Mouse (Mus musculus): ENCODE measurements around the gene Cd44. TPM values are rescaled to one million over a fixed set of nuclear protein-coding genes. Genes with fewer than 3 reads are reported as not detected.

Gene Cd44
- 1.3 and 2.0 TPM in 2 replicates for polyA plus RNA-seq (2015; fragmentation: Nextera tagmentation; extraction: Ambion mirVana)

- no peaks in the 10 kb centered on the region for H3K9me3 ChIP-seq (ENCODE audit: control insufficient read depth, low read length)
- H3K9ac ChIP-seq (replicated peaks; ENCODE audit: low read depth, low read length), result peak within 1 kb of the TSS; percentile 32; the same call in 1 of the 2 replicates
- H3K4me3 ChIP-seq (replicated peaks; ENCODE audit: low read length), result peak within 1 kb of the TSS; percentile 33
- WGBS, result under 1% methylated on average over 28 of the region's 29 CpGs
- H3K4me2 ChIP-seq (ENCODE audit: low read length), result peak within 1 kb of the TSS; percentile 68
- ATAC-seq, result peak; percentile 69
- H3K4me1 ChIP-seq (replicated peaks; ENCODE audit: control insufficient read depth, insufficient read depth, low read length), result peaks cover 9% of the 10 kb centered on the region
- peaks cover 2% of the 10 kb centered on the region; the same call in 1 of the 2 replicates for H3K27me3 ChIP-seq (replicated peaks; ENCODE audit: control insufficient read depth, insufficient read depth, low read length)
- H3K36me3 ChIP-seq (ENCODE audit: control insufficient read depth, insufficient read depth), result no peaks in the 10 kb centered on the region
- H3K27ac ChIP-seq (ENCODE audit: low read length), result no peak within 1 kb of the TSS
Measured at GRCm38 (mm10) chr2:102900875-102901827, at the start of gene Cd44. TSS of gene Cd44 (minus strand) at chr2:102901665.

DNA sequence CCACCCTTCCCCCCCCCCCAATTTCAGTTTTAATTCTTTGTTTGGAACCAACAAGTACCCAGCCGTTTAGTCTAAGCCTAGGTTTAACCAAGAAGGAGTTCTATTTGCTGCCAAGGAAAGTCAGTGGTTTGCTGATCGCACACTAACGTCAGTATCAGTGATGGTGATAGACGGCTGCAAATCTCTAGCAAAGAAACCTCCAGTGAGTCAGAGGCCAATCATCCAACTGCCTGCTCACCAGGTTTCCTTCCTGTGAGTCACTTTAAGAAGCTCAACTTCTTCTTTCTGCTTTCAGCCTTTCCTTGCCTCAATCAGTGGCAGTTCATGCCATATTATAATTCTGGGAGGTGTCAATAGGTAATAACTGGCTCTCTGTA is 47.0 kb upstream of the Cd44 start:
- Histone ChIP-seq H3K4me1 (replicated peaks; ENCODE audit: control insufficient read depth, insufficient read depth, low read length) (peaks cover 8% of the 10 kb centered on the region), H3K36me3 (ENCODE audit: control insufficient read depth, insufficient read depth) (no peaks in the 10 kb centered on the region), H3K9me3 (ENCODE audit: control insufficient read depth, low read length) (no peaks in the 10 kb centered on the region), H3K27ac (ENCODE audit: low read length) (no peak overlapping the region), H3K4me3 (replicated peaks; ENCODE audit: low read length) (no peak overlapping the region), H3K27me3 (replicated peaks; ENCODE audit: control insufficient read depth, insufficient read depth, low read length) (no peaks in the 10 kb centered on the region), H3K9ac (replicated peaks; ENCODE audit: low read depth, low read length) (no peak overlapping the region), H3K4me2 (ENCODE audit: low read length) (no peak overlapping the region)
- ATAC-seq, result no peak
- WGBS, result 93% methylated on average over 4 of the region's 4 CpGs

DNA sequence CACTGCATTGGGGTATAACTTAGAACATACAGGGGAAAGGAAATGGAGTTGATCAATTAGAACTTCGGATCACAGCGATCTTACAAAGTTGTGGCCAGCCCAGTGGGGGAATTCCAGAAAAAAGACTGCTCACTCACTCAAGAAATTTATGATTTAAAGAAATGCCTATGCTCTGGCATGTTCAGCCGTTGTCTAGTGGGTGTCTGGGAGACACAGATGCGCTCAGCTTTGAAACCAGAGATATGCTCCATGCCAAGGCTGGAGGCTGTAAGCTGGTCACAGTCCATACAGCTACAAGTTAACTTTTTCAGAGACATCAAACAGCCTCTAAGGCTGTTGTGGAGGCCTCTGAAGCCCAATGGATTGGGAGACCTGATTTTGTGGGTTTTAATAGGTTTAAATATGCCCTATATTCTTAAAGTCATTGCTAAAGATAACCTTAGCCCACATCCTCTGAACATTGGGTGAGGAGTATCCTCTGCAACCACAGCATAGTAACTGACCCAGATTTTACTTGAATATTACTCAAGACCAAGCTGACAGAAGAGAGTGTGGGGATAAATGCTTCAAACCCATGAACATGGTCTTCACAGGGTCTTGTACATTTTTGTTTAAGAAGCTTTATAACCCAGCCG is 46.5 kb upstream of the Cd44 start:
- Histone ChIP-seq H3K4me3 (replicated peaks; ENCODE audit: low read length) (no peak overlapping the region), H3K9ac (replicated peaks; ENCODE audit: low read depth, low read length) (no peak overlapping the region), H3K4me2 (ENCODE audit: low read length) (no peak overlapping the region), H3K27ac (ENCODE audit: low read length) (no peak overlapping the region), H3K4me1 (replicated peaks; ENCODE audit: control insufficient read depth, insufficient read depth, low read length) (peaks cover 8% of the 10 kb centered on the region), H3K36me3 (ENCODE audit: control insufficient read depth, insufficient read depth) (no peaks in the 10 kb centered on the region), H3K27me3 (replicated peaks; ENCODE audit: control insufficient read depth, insufficient read depth, low read length) (no peaks in the 10 kb centered on the region), H3K9me3 (ENCODE audit: control insufficient read depth, low read length) (no peaks in the 10 kb centered on the region)
- WGBS, result 96% methylated on average over 5 of the region's 5 CpGs
- no peak for ATAC-seq

- Histone ChIP-seq H3K27me3 (replicated peaks; ENCODE audit: control insufficient read depth, insufficient read depth, low read length) (no peaks in the 10 kb centered on the region), H3K4me3 (replicated peaks; ENCODE audit: low read length) (no peak overlapping the region), H3K36me3 (ENCODE audit: control insufficient read depth, insufficient read depth) (no peaks in the 10 kb centered on the region), H3K9ac (replicated peaks; ENCODE audit: low read depth, low read length) (no peak overlapping the region), H3K4me1 (replicated peaks; ENCODE audit: control insufficient read depth, insufficient read depth, low read length) (peaks cover 8% of the 10 kb centered on the region), H3K4me2 (ENCODE audit: low read length) (no peak overlapping the region), H3K9me3 (ENCODE audit: control insufficient read depth, low read length) (no peaks in the 10 kb centered on the region), H3K27ac (ENCODE audit: low read length) (no peak overlapping the region)
- WGBS, result 61% methylated on average over 1 of the region's 1 CpGs
- no peak for ATAC-seq
Measured at GRCm38 (mm10) chr2:102945111-102945510, 43.6 kb upstream of the Cd44 start.

- H3K4me2 ChIP-seq (ENCODE audit: low read length), result no peak overlapping the region
- no peak overlapping the region for H3K27ac ChIP-seq (ENCODE audit: low read length)
- H3K4me1 ChIP-seq (replicated peaks; ENCODE audit: control insufficient read depth, insufficient read depth, low read length), result peaks cover 8% of the 10 kb centered on the region
- no peak overlapping the region for H3K9ac ChIP-seq (replicated peaks; ENCODE audit: low read depth, low read length)
- no peaks in the 10 kb centered on the region for H3K9me3 ChIP-seq (ENCODE audit: control insufficient read depth, low read length)
- WGBS, result 82% methylated on average over 7 of the region's 7 CpGs
- H3K4me3 ChIP-seq (replicated peaks; ENCODE audit: low read length), result no peak overlapping the region
- no peaks in the 10 kb centered on the region for H3K36me3 ChIP-seq (ENCODE audit: control insufficient read depth, insufficient read depth)
- no peak for ATAC-seq
- no peaks in the 10 kb centered on the region for H3K27me3 ChIP-seq (replicated peaks; ENCODE audit: control insufficient read depth, insufficient read depth, low read length)
Measured at GRCm38 (mm10) chr2:102944415-102945012, 43.0 kb upstream of the Cd44 start.

DNA sequence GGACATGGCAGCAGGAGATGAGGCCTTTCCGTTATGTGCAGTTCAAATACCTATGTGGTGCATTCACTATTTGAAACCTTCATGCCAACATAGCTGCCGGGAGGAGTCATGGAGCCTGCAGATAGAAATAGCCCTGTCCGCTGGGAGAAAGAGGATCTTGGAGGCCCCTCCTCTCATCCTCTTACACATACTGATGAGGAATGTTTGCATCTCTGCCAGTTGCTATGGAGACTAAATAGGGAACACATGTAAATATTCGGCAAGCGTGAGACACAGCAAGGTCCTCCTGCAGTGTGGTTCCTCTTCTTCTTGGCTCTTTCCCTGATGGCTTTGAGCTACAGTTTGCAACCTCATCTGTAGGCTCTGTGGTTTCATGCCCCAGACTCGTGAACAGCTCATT is 42.5 kb upstream of the Cd44 start:
- Histone ChIP-seq H3K4me2 (ENCODE audit: low read length) (no peak overlapping the region), H3K9me3 (ENCODE audit: control insufficient read depth, low read length) (no peaks in the 10 kb centered on the region), H3K9ac (replicated peaks; ENCODE audit: low read depth, low read length) (no peak overlapping the region), H3K4me1 (replicated peaks; ENCODE audit: control insufficient read depth, insufficient read depth, low read length) (peaks cover 8% of the 10 kb centered on the region), H3K4me3 (replicated peaks; ENCODE audit: low read length) (no peak overlapping the region), H3K36me3 (ENCODE audit: control insufficient read depth, insufficient read depth) (no peaks in the 10 kb centered on the region), H3K27ac (ENCODE audit: low read length) (no peak overlapping the region), H3K27me3 (replicated peaks; ENCODE audit: control insufficient read depth, insufficient read depth, low read length) (no peaks in the 10 kb centered on the region)
- ATAC-seq, result peak; percentile 94
- WGBS, result 17% methylated on average over 6 of the region's 6 CpGs

GRCm38 (mm10) chr2:102942782-102943080 is 41.3 kb upstream of the Cd44 start:
- Histone ChIP-seq H3K4me2 (ENCODE audit: low read length) (no peak overlapping the region), H3K27ac (ENCODE audit: low read length) (no peak overlapping the region), H3K27me3 (replicated peaks; ENCODE audit: control insufficient read depth, insufficient read depth, low read length) (no peaks in the 10 kb centered on the region), H3K9ac (replicated peaks; ENCODE audit: low read depth, low read length) (no peak overlapping the region), H3K4me1 (replicated peaks; ENCODE audit: control insufficient read depth, insufficient read depth, low read length) (peaks cover 8% of the 10 kb centered on the region), H3K9me3 (ENCODE audit: control insufficient read depth, low read length) (no peaks in the 10 kb centered on the region), H3K4me3 (replicated peaks; ENCODE audit: low read length) (no peak overlapping the region), H3K36me3 (ENCODE audit: control insufficient read depth, insufficient read depth) (no peaks in the 10 kb centered on the region)
- 83% methylated on average over 3 of the region's 3 CpGs for WGBS
- no peak for ATAC-seq

DNA sequence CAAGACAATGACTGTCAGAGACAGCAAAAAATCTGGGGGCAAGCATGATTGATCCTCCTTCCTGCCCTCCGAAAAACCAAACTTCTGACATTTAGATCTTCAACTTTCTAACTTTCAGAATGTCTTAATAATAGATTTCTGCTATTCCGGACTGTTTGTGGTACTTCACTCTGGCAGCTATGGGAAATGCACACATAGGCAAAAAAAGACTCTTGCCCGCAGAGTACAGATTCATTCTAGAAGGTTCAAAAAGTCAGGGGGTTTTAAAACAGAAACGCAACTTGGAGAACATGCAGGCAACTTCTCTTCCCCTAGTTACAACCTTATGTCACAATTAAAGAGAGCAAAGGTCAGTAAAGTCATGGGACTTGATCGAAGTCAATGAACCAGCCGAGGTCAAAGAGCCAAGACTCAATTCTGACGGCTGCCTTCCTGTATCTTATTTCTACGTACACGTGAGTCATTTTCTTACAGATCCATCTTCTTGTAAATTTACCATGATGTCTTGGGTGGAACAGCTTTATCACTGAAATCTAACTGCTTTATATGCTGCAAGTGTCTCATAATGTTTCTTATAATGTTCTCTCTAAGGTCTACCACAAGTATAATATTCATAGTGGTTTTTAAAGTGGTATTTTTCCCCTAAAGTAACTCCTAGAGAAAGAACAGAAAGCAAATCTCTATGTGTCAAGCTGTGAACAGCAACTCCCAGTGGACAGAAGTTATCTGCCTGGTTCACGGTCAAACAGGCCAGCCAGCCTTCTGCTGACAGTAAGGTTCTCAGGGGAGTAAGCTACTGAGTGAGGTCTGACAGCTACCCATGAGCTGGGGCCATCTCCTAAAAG is 40.7 kb upstream of the Cd44 start:
- ATAC-seq, result no peak
- no peak overlapping the region for H3K4me3 ChIP-seq (replicated peaks; ENCODE audit: low read length)
- no peak overlapping the region for H3K4me2 ChIP-seq (ENCODE audit: low read length)
- no peak overlapping the region for H3K9ac ChIP-seq (replicated peaks; ENCODE audit: low read depth, low read length)
- no peaks in the 10 kb centered on the region for H3K36me3 ChIP-seq (ENCODE audit: control insufficient read depth, insufficient read depth)
- WGBS, result 92% methylated on average over 10 of the region's 10 CpGs
- H3K9me3 ChIP-seq (ENCODE audit: control insufficient read depth, low read length), result no peaks in the 10 kb centered on the region
- no peak overlapping the region for H3K27ac ChIP-seq (ENCODE audit: low read length)
- H3K4me1 ChIP-seq (replicated peaks; ENCODE audit: control insufficient read depth, insufficient read depth, low read length), result peaks cover 8% of the 10 kb centered on the region
- H3K27me3 ChIP-seq (replicated peaks; ENCODE audit: control insufficient read depth, insufficient read depth, low read length), result no peaks in the 10 kb centered on the region
